Mouse (Mus musculus) liver, postnatal 0 days (tissue): Measurements from ENCODE around the gene Rab6b.
A peak's percentile ranks its signal among the peaks of the same experiment; 100 is the strongest.

Experiments
- CTCF ChIP-seq: sonication (generic); IDR thresholded peaks from 2 replicates; pipeline ENCODE4 v1.5.1; 2016; ENCODE audit warnings: antibody characterized with exemption, low read depth
- EP300 ChIP-seq: IDR thresholded peaks from 2 replicates; pipeline ENCODE4 v1.6.1; 2016; ENCODE audit warnings: antibody characterized with exemption, low read depth, mild to moderate bottlenecking

- TF ChIP-seq CTCF, result peak; percentile 77
- no peak for TF ChIP-seq EP300
Measured at GRCm38 (mm10) chr9:103225464-103225863, 113.9 kb downstream of the Rab6b start.
